Mouse (Mus musculus) Patski (cell line): Measurements from ENCODE around the gene Ntan1. TPM values are rescaled to one million over a fixed set of nuclear protein-coding genes. Genes with fewer than 3 reads are reported as not detected.
"Not testable (repeated sequence)": the region's sequence is repeated elsewhere in the genome, so short reads cannot be mapped to it uniquely, and the experiment has no call there.

ENCODE experiments used
- ATAC-seq: fragments of 100-300 bp; one replicate; pipeline ENCODE4 v1.8.0; 2021
- CTCF ChIA-PET: fragments of 350-600 bp; sonication (Branson Sonifier 250); formaldehyde crosslinking; loops from one replicate; lab custom pipeline; 2022; ENCODE audit warnings: inconsistent platforms; lab: Charles Lee
- POLR2A ChIA-PET: fragments of 350-600 bp; sonication (Branson Sonifier 250); formaldehyde crosslinking; loops from one replicate; lab custom pipeline; 2022; ENCODE audit warnings: antibody characterized with exemption, inconsistent platforms; lab: Charles Lee
- DNase-seq: peaks from one replicate; pipeline ENCODE4 v3.0.0-alpha.2; 2011; ENCODE audit warnings: low read depth, low spot score
- H3K27me3 ChIP-seq: fragments of 371-371 bp; one replicate; pipeline ENCODE4 v1.5.1; 2021
- CTCF ChIP-seq: fragments of 100-300 bp; IDR thresholded peaks from one replicate; pipeline ENCODE4 v1.5.1; 2021
- in situ Hi-C: fragments of 300-500 bp; cut with MboI; formaldehyde crosslinking; loops from 3 replicates; pipeline ENCODE4 v1.11.1; 2018; ENCODE audit warnings: low pct_unique_long_range_greater_than_20kb, mixed read lengths
- polyA plus RNA-seq: library from polyadenylated mRNA; unstranded; gene quantifications from one replicate; pipeline ENCODE4 v1.2.3, GENCODE M21; 2021

The Ntan1 gene
- 147 TPM for polyA plus RNA-seq

- ChIA-PET CTCF (no interaction called here), POLR2A (interaction anchor here (0.6 to 1.0 kb wide), 2 partner anchors 10 to 26 kb away, joined by 3 to 4 read pairs; no protein-coding TSS in a partner anchor)
- DNase-seq (peak; percentile 71), ATAC-seq (peak; percentile 84)
- in situ Hi-C loops: no loop called here
- H3K27me3 ChIP-seq: no peaks in the 10 kb centered on the region
- TF ChIP-seq CTCF: no peak
These were observed at the start of gene Ntan1 for GRCm38 (mm10) chr16:13818560-13819393. Gene Ntan1, plus strand, starts transcription at chr16:13818845.

- DNase-seq, CTCF ChIA-PET, H3K27me3 ChIP-seq, in situ Hi-C loops, ATAC-seq, POLR2A ChIA-PET: not testable (repeated sequence)
These were observed 47.0 kb upstream of the Ntan1 start for GRCm38 (mm10) chr16:13771603-13772002.

- DNase-seq, ATAC-seq, CTCF ChIA-PET, in situ Hi-C loops, H3K27me3 ChIP-seq, POLR2A ChIA-PET: not testable (repeated sequence)
These were observed 46.6 kb upstream of the Ntan1 start for GRCm38 (mm10) chr16:13772051-13772450.

GRCm38 (mm10) chr16:13774011-13774410 is 44.6 kb upstream of the Ntan1 start:
- H3K27me3 ChIP-seq, in situ Hi-C loops, POLR2A ChIA-PET, ATAC-seq, CTCF ChIA-PET: not testable (repeated sequence)
- peak; percentile 34 for DNase-seq

- CTCF ChIA-PET, POLR2A ChIA-PET, ATAC-seq, H3K27me3 ChIP-seq, DNase-seq, in situ Hi-C loops: not testable (repeated sequence)
These were observed 44.0 kb upstream of the Ntan1 start for GRCm38 (mm10) chr16:13774651-13775050.

- peak; percentile 43 for DNase-seq
- TF ChIP-seq CTCF: no peak
- H3K27me3 ChIP-seq: no peaks in the 10 kb centered on the region
- ChIA-PET POLR2A (interaction anchor here (1.0 to 1.6 kb wide), 2 partner anchors 16 kb away, joined by 3 read pairs; no protein-coding TSS in a partner anchor), CTCF (no interaction called here)
- peak; percentile 96 for ATAC-seq
- in situ Hi-C loops: no loop called here
These were observed 38.1 kb upstream of the Ntan1 start, which contains the start of gene Rrn3 for GRCm38 (mm10) chr16:13780353-13781036. Gene Rrn3, plus strand, starts transcription at chr16:13780708.

- ChIA-PET CTCF (no interaction called here), POLR2A (interaction anchor here (1.6 kb wide), 1 partner anchor 15 kb away, joined by 3 read pairs; no protein-coding TSS in a partner anchor)
- in situ Hi-C loops: no loop called here
- ATAC-seq (no peak), DNase-seq (no peak)
- H3K27me3 ChIP-seq: no peaks in the 10 kb centered on the region
- TF ChIP-seq CTCF: no peak
These were observed 37.4 kb upstream of the Ntan1 start for GRCm38 (mm10) chr16:13781216-13781615.

GRCm38 (mm10) chr16:13785932-13786331 is 32.7 kb upstream of the Ntan1 start:
- DNase-seq (no peak), ATAC-seq (no peak)
- in situ Hi-C loops: no loop called here
- POLR2A ChIA-PET: no interaction called here
- TF ChIP-seq CTCF: no peak
- CTCF ChIA-PET: interaction anchor here (0.9 kb wide), 1 partner anchor 10 kb away, joined by 3 read pairs; no protein-coding TSS in a partner anchor
- H3K27me3 ChIP-seq: no peaks in the 10 kb centered on the region

- POLR2A ChIA-PET, ATAC-seq, DNase-seq, CTCF ChIA-PET, H3K27me3 ChIP-seq: not testable (repeated sequence)
- in situ Hi-C loops: loop anchor here (10.0 kb wide), 1 partner anchor 211 kb away; no protein-coding TSS in a partner anchor
These were observed 25.2 kb upstream of the Ntan1 start for GRCm38 (mm10) chr16:13793441-13793840.

GRCm38 (mm10) chr16:13796746-13797175 is 21.9 kb upstream of the Ntan1 start:
- ChIA-PET CTCF (interaction anchor here (1.7 kb wide), 1 partner anchor 14 kb away, joined by 5 read pairs; no protein-coding TSS in a partner anchor), POLR2A (interaction anchor here (1.5 kb wide), 1 partner anchor 16 kb away, joined by 3 read pairs; the partner anchor contains the start of gene Rrn3)
- in situ Hi-C loops: loop anchor here (10.0 kb wide), 1 partner anchor 208 kb away; no protein-coding TSS in a partner anchor
- DNase-seq (no peak), ATAC-seq (no peak)
- TF ChIP-seq CTCF: no peak
- no peaks in the 10 kb centered on the region for H3K27me3 ChIP-seq
